Mouse (Mus musculus) naive thymus-derived CD4-positive, alpha-beta T cell, adult 2 months (primary cell): ENCODE results near the gene Fibcd1.

Source experiments
- DNase-seq: peaks from one replicate; pipeline ENCODE4 v3.0.0-alpha.2; 2011; ENCODE audit warnings: low read depth

Fibcd1 gene

DNA sequence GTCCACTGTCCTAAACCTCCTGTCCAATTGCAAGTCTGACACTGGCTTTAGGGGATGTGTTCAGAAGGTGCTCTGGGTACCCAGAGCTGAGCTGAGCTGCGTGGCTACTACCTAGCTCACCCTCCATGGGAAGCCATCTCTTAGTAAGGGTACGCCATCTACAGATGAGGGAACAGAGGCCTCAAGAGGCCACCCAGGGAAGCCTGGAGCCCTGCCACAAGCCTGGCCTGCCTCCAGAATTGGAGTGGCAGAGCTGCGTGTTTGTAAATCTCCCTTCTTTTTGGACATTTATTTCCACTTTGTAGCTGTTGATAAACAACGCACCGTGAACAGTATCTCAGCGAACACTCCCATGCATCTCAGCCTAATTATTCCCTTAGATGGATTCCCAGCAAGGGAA lies 11.4 kb upstream of the Fibcd1 start:
- no peak for DNase-seq

DNA sequence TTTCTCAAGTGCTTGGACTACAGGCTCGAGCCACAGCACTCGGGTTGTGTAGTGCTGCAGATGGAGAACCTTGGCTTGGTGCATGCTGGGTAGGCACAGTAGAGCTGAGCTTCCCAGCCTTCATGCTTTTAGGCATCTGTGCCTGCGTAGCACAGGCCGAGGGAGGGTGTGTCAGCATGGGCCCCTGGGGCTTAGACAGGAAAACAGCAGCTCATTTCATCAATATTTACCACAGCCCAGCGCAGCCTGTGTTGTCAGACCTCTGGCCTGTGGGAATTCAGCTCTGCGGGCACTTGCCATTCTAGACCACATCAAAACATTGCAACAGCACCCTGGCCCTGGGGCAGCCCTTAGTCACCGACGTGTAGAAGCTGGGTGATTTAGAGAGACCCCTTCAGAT lies 10.2 kb upstream of the Fibcd1 start:
- DNase-seq = no peak

DNA sequence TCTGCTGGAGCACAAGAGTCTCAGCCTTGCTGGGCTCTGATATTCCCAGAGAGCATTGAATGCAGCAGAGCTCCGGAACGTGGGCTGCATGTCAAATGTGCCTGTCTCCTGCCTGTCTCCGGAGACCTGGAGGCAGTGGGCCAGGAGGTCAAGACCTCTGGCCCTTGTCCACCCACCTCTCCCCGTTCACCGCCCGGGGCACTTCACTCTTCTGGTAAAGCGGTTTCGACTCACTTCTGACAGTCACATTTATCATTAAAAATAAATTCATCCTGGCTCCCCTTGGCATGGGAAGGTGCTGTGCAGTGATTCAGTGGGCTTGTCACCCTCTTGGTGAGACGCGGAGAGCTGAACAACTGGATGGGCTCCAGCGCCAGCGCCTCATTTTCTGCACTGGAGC lies 4.3 kb upstream of the Fibcd1 start:
- DNase-seq = no peak

DNA sequence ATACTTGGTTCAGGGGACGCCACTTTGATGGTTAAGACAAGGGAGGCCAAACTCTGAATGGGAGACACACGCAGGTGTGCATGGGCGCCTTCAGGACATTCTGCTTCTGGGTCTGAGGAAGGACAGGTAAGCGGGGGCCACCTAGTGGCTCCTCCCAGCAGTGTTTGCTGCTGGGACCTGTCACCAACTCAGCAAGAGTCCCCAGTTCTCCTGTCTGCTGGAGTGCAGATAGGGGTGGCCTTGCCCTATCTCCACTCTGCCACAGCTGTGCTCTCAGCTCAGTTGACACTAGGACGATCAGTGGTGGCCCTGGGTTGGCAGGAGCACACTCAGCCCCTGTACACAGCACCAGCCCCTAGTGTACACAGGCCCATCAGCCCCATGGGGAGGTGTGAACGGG lies 2.1 kb upstream of the Fibcd1 start:
- peak; percentile 85 for DNase-seq

DNA sequence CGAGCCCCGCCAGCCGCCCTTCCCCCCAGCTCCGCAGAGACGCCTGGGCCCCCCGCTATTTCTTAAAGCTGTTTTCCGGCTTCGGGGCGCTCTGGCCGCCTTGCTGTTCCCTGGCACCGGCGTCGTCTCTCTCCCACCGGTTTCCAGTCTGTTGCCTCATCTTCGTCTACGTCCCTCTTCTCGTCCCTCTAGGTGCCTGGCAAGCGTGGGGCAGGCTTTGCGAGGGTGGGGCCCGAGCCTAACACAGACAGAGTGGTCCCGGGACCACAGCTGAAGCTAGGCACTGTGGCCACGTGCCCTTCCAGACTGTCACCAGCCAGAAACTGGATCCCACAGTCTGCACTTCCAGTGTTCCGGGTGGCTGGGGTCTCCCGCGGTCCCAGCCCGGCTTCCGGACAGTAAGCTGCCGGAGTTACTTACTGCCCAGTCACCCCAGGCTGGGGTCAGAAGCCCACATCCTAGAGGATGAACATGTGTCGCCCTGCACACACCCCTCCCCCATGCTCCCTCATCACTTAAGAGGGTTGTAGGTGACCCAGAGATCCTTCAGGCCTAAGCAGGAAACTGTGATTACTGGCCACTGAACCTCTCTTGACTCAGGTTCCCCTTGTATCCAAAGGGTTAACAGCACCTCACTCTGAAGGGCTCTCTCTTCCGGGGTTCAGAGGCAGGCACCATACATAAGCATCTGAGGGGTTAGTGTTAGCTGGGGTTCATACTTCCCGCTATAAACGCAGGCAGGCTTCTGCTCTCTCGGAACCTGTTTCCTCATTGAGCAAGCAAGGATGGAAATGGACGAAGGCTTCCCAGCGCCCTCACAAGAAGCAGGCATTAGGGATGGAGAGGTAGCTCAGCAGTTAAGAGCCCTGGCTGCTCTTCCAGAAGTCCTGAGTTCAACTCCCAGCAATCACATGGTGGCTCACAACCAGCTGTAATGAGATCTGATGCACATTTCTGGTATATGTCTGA lies 1.2 kb upstream of the Fibcd1 start:
- DNase-seq = peak; percentile 62

DNA sequence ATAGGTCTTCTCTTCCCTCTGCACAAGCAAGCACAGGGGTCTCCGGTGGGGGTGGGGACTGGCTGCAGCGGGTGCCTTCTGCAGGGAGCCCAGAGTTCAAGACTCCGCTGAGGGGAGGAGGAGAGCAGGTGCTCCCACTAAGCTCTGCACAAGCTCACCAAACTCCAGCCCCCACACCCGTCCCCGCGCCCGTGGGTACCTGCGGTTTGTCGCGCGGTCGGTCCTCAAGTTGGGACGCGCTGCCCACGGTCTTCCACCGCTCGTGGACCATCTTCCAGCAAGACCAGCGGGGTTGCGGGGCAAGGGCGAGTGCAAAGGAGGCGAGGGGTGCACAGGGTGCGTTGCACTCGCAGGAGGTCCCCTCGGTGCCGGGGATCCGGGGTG lies 301 bp downstream of the Fibcd1 start:
- no peak for DNase-seq

DNA sequence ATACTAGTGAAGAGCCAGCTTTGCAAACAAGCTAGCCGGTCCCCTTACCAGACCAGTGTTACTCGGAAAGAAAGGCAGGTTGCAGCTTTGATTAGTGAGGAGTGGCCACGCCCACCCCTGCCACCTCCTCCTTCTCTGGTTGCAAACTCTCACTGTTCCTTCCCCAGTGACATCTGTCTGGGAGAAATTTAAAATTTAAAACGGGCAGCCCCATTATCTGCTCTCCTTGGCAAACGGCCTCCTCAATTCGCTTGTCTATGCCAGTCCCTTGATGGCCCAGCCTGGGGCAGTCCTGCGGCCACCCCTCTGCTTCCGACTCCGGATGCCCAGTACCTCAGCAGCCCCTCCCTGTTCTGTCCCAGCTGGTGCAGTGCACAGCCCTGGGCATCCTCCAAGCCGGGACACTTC lies 1.1 kb downstream of the Fibcd1 start:
- peak; percentile 35 for DNase-seq

DNA sequence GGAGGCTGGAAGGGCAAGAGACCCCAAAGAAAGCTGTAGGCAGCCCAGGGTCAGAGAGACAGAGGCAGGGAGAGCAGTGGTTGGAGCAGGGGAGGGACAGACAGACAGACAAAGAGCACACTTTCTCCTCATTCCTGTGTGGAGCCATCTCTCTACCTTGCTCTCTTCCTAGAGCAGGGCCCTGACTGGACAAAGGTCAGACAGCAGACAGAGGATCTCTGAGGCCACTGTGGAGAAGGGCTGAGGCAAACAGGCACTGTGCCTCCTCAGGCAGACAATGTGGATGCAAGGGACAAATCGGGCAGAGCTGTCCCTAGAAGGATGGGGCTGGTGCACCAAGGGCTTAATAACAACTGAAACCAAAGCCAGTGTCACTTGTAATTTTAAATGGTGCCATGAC lies 6.9 kb downstream of the Fibcd1 start:
- no peak for DNase-seq

DNA sequence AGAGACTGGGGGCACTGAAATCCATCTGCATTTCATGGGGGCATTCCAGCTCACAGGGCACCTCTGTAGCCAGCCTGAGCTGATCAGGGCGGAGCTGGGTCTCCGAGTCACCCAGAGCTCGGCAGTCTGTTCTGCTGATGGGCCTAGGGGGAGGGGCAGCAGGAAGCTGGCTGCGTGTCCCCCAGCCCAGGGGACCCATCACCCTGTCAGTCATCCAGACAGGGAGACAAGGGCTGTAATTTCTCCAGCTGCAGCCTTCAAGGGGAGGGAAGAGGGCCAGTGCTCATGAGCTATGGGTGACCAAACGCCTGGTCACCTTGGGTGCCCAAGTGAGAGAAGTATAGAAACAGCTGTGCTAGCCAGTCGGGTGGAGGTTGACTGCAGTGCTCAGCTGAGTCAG lies 8.8 kb downstream of the Fibcd1 start:
- DNase-seq = no peak

DNA sequence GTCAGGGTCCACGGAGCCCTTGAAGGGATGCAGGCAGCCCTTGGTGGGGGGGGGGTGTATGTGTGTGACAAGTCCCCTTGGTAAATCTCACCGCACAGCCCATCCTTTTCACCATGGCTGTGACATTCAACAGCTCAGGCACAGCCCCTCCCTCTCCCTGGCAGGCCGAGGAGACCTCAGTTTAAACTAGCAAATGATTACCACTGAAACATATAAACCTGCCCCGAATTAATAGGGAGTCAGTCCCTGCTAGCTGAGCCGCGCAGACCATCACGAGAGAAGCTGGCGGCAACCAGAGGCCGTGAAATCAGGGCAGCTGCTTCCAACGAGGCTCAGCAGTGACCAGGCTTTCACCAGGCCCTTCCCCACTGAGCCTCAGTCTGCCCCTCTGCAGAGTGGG lies 9.7 kb downstream of the Fibcd1 start:
- no peak for DNase-seq

DNA sequence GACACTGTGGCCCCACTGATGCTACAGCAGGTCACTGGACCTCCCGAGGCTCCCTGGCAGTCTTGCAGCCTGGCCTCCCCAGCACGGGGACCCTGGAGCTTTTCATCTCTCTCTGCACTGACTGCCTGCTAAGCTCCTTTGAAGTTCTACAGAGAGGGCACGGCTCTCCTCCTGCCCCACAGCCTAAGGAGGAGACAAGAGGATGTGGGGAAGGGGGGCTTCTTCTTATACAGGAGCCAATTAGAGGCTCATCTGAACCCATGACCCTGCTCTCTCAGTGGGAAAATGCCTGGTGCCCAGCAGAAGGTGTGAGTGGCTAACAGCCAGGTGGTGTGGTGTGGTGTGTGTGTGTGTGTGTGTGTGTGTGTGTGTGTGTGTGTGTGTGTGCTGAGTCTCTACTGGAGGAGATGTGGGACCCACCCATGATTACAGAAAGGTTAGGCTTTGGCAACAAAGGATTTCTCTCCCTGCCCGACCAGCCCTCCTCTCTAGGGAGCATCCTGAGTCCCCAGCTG lies 17.4 kb downstream of the Fibcd1 start:
- peak; percentile 58 for DNase-seq

DNA sequence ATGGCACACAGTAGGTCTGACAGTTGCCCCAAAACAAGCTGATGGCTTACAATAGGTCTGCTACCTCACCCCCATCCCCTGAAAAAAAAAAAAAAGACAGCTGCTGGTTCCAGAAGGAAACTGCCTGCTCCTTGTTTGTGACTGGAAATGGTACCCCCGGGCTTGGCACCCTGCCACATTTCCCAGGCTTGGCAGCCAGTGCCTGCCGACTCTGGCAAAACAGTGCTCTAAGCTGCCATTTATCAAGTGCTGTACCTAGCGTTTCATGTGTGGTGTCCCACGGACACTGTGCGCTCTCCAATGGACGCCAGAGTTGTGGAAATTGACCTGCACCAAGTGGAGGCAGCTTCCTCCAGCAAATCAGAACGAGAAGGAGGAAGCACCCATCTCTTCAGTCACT lies 17.9 kb downstream of the Fibcd1 start:
- DNase-seq = no peak

DNA sequence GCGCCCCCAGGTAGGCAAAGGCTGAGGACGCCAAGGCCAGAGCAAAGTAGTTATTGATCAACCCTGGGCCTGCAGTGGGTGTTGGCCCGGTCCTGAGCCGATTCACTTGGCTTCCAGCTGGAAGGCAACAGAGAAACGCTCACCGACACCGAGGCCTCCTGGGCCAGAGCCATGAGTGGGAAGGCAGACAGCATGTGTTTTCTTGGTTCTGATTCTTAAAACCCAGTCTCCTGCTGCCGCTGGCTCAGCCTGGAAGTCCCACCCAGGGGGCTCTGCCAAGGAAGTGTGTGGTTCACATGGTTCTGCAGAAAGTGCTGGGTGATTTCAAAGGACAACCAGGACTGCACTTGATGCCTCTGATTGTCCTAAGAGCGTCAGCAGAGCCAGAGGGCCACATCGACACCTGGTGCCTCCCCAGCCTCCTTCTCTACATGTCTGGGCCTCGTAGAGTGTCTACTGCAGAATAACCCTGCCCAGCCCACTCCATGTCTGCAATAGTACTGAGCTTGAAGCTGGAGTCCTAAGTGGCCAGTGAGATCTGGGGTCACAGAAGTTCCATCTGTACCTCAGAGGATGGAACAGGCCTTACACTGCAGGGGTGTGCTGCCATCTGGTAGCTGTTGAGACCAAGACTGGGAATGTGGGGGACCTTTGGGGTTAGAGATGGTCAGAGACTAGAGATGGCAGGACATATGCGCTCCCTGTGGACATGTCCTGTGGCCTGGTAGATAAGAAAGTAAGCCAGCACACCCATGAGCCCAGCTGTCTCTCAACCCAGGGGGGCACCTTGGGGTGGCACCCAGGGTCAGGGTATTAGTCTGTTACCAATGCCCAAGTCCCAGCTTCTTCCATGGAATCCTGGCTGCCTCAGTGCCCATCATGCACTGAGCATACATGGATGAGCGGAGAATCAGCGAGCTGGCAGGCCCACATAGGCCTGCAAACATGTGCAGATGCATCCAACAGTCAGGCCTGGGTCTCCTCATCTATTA lies 19.4 kb downstream of the Fibcd1 start:
- DNase-seq = no peak

DNA sequence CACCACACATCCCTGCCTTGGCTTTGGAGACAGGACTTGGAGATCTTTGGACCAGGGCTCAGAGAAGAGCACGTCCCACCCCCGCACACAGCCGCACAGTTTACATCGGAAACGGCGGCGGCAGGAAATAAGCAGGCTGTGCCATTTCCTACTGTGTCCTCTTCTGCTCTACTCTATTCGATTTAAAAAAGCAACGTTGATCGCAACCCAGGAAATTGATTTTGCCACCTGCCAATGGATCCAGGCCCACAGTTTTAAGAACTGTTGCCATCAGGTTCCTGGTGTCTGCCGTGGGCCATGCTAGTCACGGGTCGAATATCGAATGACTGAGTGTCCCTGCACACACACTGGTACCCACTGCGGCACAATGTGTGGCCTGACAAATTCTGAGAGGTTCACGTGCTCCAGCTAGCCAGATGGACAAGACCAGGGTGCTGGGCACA lies 20.3 kb downstream of the Fibcd1 start:
- peak; percentile 75 for DNase-seq

DNA sequence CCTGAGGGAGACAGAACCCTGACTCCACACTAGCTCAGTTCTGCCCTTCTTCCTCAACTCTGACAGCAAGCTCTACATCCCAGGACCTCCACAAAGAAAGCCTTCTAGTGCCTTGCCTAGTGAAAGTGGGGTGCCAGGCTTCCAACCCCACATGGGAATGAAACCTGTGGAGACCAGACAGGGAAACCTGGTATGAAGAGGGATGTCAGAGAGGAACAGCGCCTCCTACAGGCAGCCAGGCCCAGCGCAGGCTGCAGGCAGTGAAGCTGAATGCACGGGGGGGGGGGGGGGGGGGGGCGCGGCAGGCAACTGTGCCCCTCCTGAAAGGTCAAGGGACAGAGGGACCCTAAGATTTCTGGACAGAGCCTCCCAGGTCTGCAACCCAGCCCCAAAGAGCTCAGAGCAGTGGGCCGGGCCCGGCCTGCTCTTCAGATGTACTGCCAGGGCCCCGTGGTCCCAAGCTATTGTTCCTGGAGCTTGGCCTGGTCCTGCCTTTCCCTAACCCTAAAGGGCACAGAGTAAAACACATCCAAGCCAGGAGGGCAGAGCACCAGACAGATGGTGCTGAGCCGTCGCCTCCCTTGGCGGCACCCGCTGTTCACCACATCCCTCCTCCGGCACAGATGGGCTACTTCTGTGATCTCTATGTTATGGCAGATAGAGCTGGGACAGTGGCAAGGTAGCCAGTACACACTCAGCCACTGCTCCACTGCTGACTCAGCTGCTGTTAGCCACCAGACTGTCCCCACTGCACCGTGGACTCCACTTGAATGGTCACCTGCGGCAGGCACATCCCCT lies 21.7 kb downstream of the Fibcd1 start:
- peak; percentile 79 for DNase-seq

DNA sequence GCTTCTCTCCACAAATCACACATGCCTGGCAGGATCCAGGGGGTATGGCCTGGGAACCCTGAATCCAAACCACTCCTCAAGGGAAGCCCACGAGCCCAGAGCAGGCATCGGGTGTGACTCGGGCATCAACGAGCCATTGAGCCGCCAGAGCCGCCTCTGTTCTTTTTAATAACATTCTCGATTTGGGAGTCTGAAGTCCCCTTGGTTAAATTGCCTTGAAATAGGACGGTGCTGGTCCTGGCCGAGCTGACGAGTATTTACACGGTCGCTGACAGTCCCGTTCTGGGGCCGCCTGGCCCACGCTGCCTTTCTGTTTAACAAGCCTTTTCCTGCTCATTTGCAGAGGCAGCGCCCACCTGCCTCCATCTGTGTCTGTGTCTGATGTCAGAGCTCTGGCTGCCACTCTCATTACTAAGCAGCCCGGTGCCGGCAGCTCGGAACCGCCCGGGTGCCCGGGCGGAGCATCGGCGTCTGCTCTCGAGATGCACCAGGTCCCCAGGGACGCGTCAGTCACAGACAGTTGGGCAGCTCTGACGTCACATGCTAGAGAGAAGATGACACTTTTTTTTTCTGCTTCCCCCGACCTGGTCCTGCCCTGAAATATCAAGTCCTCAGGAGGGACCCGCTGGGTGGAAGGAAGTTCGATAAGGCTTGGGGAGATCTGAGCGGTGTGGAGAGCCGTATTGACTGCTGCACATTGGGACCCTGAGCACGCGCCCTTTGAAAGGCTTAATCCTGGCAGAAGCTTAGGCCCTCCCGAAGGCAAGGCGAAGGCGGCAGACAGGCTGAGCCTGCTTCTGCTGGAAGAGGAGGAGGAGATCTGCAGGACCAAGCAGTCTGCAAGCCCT lies 23.1 kb downstream of the Fibcd1 start:
- peak; percentile 72 for DNase-seq

DNA sequence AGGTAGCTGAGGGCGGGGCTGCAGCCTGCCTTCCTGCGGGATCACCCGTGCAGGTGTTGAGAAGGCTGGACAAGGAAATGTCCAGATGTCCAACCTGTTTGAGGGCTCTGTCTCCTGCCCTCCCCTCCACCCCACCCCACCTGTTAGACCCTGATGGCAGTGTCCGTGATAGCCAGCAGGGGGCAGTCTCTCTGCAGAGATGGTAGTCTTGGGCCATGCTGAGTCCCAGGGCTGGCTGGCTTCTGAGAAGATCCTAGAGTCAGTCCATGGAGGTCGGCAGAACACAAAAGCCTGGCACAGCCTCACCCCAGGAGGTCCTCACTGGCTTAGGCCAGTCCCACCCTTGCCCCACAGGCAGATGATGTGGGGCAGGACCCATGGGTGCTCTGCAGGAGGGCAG lies 30.4 kb downstream of the Fibcd1 start:
- DNase-seq = peak; percentile 82

DNA sequence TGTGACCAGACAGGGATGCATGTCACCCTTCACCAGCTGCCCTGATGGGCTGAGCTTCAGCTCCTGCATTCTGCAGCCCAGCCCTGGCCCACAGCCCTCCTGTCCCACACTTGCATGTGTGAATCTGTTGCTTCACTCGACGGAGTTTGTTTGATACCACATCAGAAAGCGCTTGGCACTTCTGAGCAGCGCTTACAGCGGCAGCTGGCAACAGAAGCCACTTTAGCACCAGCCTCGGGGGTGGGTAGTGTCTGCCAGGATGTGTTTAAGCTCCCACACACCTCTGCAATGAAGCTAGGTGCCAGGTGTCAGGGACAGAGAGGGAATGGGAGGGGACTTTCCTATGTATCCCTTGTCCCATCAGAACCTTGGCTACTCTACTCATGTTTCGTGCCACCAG lies 31.1 kb downstream of the Fibcd1 start:
- peak; percentile 81 for DNase-seq

DNA sequence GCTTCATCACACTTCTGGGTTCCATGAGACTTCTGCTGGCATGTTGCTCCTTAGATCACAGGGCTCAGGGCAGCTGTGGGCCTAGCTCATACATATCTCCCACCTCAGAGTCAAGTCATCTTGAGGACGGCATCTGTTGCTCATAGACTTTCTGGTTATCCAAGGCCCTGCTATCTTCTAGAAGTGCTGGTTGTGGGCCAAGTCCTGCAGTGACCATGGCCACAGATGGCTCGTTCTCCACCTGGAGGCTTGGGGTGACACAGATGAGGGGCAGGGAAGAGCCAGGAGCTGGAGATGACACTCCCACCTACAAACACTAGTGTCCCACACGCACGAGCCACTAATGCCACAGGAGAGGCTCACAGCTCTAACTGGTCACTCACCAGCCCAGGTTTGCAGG lies 32.2 kb downstream of the Fibcd1 start:
- DNase-seq = no peak

DNA sequence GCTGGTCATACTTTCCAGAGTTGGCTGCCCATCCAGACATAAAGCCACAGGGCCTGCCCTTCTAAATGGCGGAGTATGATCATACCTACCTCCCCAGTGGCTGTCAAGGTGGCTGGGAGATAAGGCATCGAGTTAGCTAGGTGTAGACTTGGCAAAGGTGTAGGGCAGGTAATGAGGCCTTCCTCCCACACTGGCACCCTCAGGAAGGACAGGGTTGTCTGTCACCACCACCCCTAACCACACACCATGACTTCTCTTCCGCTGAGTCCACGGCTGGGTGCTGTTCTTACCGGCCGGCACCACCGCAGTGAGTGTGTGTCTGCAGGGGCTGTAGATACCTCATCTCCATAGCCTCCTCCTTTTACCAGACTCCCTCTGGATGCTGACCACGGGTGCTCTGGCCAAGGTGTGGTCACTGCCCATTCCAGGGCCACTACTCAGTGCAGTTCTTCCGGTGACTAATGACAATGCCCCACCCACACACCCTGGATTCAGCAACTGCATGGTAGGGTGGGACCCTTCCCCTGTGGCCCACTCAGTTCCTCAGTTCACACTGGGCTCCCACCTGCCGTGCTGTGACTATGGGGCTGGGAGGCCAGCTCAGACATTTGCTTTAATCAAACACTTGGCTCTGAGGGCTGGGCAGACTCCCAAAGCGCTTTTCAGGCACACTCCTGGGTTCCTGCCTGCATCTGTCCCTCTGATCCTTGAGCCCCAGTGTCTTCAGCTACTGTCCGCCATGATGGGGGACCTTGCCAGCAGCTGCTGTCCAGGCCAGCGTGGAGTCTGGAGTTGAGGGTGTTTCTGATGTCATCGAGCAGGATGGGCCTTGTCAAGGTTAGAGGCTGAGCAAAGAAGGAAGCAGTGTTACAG lies 34.5 kb downstream of the Fibcd1 start:
- peak; percentile 57 for DNase-seq
